Mouse (Mus musculus): ENCODE data around the gene Casp7.

Casp7 gene

DNA sequence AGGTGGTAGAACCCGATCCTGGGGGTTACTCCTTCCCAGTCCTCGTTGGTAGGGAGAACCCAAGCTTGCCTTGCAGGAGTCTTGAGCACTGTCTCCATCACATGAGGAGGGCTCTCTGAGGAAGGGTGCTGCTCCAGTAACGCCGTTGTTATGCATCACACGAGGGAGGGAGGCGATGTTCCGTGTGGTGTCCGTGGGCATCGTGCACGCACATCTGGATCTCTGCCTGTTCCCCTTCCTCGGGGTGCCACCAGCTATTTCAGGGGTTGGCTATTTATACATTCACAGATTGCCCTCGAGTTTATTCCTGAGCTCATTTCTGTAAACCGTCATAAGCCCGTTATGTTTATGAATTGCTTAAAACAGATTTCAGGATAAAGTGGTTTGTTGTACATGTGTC is 46.5 kb downstream of the Casp7 start:
- ChIA-PET POLR2A (no interaction called here), CTCF (no interaction called here)

DNA sequence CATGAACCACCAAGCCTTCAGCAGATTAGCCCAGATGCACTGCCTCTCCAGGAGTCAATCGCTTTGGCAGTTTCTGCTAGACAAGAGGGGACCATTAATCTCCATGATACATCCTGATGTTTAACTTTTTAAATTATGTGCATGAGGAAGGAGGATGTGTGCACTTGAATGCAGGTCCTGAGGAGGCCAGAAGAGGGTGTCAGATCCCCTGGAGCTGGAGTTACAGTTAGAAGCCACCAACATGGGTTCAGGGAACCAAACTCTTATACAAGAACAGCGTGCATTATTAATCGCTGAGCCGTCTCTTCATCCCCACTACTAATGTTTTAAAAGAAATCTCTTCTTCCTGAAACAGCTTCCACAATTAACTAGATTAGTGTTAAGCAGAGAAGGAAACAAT is 51.9 kb downstream of the Casp7 start:
- CTCF ChIA-PET = interaction anchor here in 1 of 4 experiments (0.7 kb wide), 1 partner anchor 449 kb away, joined by 3 read pairs; no protein-coding TSS in a partner anchor
- POLR2A ChIA-PET = interaction anchor here in 1 of 4 experiments (1.4 kb wide), 1 partner anchor 22 kb away, joined by 3 read pairs; no protein-coding TSS in a partner anchor

DNA sequence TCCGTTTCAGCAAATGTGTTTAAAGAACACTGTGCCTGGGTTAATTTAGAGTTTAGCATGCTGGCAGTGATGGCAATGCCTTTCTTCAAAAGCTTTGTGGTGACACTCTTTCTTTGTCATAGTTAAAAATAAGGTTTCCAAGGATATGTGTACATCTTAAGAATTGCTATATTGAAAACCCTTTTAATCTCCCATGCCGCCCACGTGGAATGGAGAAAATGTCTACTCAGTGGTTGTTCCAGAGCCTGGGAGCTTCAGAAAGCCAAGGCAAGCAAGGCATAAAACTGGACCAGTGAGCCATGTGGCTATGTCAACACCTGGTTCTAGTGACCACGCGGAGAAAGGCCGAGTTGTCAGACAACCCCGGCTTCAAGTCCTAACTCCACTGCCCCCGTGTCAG is 52.6 kb downstream of the Casp7 start:
- CTCF ChIA-PET = interaction anchor here in 1 of 4 experiments (0.7 kb wide), 1 partner anchor 449 kb away, joined by 3 read pairs; no protein-coding TSS in a partner anchor
- POLR2A ChIA-PET = no interaction called here

DNA sequence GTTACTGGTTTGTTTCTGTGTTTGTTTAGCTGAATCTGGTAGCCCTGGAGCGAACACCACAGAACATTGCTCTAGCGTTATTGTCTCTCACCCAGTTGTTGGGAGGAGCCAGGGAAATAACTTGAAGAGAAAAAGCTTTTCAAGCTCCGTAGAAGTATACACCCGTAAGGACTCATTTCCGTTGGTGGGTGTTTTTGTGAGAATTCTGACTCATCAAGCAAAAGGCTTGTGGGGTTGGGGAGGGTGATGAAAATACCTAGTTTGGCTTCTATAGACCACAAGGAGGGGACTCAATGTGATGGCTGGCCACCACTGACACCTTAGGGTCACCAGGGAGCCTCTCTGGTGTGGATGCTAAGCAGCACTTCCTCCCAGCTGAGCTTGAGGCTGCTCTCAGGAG is 54.0 kb downstream of the Casp7 start:
- ChIA-PET CTCF (no interaction called here), POLR2A (interaction anchor here in 2 of 4 experiments (0.6 to 0.7 kb wide), 2 partner anchors 15 to 215 kb away, joined by 3 read pairs; no protein-coding TSS in a partner anchor)

DNA sequence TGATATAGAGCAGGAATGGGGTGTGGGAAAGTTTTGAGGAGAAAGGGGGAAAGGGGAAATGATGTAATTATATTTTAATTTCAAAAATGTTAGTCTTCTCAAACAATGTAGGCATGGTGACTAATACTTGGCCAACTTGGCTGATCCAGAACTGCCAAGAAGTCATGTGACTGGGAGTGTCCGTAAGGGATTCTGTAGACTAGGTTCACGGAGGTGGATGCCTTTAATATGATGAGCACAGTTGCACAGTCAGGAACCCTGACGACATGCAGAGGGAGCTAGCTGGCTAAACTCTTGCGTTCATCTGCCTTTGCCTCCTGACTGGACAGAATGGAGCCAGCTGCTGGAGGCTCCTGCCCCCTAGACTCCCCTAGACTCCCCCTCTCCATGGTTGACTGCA is 54.9 kb downstream of the Casp7 start:
- POLR2A ChIA-PET = interaction anchor here in 1 of 4 experiments (1.0 kb wide), 1 partner anchor 23 kb away, joined by 3 read pairs; no protein-coding TSS in a partner anchor
- CTCF ChIA-PET = no interaction called here

DNA sequence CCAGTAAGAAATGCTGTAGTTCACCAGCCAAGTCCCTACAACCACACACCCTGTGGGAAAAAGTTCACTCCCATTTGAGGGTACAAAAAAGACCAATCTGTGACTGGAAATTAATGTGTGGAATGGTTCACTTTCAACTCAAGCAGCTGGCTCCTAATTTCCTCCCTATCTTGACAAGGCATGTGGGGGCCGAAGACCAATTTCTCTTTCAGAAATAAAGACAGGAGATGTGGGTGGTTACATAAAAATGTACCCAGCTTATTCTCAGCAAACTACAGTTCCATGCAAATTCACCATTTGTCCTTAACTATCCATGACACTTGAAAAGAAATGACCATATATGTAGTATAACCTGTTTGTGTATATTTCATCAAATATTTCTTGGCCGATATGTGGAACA is 55.5 kb downstream of the Casp7 start:
- ChIA-PET CTCF (no interaction called here), POLR2A (no interaction called here)

DNA sequence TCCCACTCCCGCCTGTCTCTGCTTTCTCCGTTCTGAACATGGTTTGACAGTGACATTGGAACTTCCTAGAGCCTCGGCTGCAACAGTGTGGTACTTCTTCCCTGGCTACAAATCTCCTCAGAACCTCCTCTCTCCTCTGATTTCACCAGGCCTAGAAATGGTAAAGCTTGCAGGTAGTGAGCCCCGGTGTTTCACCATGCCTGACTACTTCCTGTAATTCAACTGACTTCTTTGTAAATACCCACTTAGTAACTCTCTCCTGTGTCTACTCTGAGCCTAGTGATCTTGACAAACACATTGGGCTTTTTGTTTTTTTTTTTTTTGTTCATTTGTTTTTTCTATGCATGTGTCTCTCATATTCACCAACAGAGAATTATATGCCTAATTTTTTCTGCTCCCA is 57.9 kb downstream of the Casp7 start:
- CTCF ChIA-PET = no interaction called here
- POLR2A ChIA-PET = no interaction called here

DNA sequence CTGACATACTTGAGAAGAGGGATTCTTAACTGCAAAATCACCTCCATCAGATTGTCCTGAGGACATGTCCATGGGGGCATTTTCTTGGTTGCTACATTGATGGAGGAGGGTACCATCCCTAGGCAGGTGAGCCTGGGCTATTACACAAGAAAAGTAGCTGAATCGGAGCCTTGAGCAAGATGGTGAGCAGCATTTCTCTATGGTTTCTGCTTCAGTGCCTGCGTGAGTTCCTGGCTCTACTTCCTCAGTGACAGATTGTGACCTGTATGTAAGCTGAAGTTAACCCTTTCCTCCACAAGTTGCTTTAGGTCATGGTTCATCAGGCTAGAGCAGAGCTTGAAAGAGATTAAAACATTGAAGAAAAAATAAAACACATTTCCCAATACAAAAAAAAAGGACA is 58.4 kb downstream of the Casp7 start:
- ChIA-PET POLR2A (no interaction called here), CTCF (no interaction called here)

DNA sequence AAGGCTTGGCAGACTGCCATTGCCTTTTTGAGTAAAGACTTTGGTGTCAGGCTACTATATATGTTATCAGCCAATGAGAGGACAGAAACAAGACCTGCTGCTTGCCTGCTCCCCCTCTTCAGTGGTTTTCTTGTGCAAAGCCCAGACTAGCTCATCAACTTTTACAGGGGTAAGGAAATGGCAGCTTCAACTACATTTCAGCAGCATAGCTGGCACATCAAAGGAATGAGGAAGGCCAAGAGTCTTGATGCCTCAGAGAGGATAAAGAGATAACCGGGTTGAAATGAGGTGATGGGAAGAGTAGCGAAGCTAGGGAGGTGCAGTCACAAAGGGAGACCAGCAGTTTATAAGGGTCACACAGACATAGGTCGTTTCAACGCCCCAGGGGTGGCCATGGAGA is 60.6 kb downstream of the Casp7 start:
- POLR2A ChIA-PET = no interaction called here

DNA sequence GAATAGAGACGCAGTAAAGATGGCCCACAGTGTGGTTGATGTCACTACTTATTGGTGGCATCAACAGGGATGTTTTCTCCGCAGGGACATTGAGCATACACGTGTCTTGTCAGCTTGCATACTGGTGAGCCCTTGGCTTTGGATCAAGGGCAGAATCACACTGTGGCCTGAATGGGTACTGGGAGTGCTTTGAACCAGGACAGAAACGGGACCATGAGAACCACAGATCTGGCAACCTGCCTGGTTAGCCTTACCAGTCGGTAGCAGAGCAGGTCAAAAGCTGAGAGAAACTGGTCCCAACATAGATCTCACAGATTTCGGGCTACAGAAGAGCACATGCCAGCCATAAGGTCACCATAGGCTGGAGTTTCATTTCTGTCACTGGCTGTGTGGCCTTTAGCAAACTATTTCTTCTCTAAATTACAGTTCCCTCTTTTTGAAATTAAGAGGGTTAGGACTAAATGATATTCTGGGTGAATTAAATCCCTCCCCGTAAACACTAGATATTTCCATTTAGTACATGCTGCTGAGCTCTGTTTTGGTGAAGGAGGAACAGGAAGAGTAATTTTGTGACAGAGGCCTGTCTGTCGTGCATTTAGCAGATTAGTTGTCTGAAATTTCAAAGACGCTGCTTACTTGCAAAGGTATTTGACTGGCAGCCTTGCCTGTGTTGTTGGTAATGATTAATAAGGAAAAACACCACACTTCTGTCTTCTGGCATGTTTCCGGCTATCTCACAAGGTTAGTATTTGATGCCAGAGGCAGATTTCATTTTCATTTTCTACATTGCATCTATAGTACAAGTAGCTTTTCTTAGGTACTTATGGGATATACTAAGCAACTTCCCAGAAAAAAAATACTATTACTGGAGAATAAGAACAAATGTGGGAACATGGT is 62.5 kb downstream of the Casp7 start:
- ChIA-PET POLR2A (interaction anchor here in 1 of 4 experiments (0.6 kb wide), 1 partner anchor 530 kb away, joined by 3 read pairs; no protein-coding TSS in a partner anchor), CTCF (no interaction called here)

More for the DNA sequence above, 60.6 kb downstream of the Casp7 start:
- CTCF ChIA-PET = no interaction called here

DNA sequence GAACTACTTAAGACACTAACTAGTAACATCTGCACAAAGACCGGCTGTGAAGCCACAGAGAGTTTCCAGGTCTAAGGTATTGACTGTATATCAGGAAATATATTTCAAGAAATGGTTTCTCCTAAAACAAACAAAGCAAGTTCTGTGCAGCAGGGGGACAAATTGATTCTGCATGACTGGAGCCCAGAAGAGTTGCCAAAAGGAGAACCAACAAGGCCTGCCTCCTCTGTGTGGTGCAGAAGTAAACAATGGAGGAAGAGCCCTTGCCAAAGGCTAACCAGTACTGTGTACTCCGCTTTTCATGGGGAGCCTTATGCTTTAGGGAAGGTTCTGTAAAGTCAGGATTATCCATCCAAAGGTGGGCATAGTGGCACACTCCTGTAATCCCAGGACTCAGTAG is 63.3 kb downstream of the Casp7 start:
- CTCF ChIA-PET = no interaction called here
- POLR2A ChIA-PET = no interaction called here

DNA sequence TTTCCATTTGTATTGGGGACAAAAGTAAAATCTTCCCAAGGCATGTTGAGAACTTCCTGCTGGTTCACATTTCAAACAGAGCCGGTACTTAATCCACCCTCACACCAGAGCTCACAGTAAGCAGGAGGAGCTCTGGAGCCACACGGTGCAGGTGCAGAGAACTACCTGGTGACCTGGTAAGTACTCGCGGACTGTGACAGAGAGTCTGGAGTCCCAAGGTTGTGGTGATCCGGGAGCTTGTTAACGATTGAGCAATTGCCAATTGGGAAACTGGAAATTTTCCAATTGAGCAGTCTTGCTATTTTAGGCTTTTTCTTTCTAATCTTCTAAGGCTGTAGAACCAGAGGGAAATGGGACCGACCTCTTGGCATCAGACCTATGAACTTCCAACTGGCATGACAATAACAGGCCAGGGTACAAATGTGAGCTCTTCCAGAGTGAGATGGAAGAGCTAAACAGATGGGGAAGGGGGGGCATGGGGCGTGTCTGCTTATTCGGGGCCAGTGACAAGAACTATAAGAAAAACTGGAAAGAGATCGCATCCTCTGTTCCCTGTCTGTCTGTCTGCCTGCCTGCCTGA is 64.7 kb downstream of the Casp7 start, which contains the start of gene Plekhs1:
TSS of gene Plekhs1 (plus strand) at position 119 of the 580 bp plus-strand sequence.
- POLR2A ChIA-PET = interaction anchor here in 2 of 4 experiments (0.6 to 0.7 kb wide), 2 partner anchors 34 to 78 kb away, joined by 3 read pairs; no protein-coding TSS in a partner anchor
- CTCF ChIA-PET = no interaction called here

DNA sequence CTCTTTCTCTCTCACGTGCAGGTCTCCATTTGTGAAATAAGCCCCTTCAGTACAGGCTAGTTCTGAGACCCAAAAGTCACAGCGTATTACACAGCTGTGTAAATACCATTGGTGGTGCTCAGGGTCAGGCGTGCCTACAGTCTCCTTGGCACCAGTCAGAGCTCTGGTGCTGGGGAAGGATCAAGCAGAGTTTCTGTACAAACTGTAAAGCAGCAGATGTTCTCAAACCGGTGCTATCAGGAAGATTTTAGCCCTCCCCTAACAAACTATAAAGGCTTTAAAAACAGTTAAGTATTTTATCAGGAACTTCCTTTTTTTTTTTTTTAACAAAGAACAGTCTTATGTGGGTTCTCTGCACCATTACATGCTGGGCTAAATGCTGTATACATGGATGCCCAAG is 65.9 kb downstream of the Casp7 start:
- POLR2A ChIA-PET = interaction anchor here in 1 of 4 experiments (0.8 kb wide), 1 partner anchor 504 kb away, joined by 3 read pairs; no protein-coding TSS in a partner anchor
- CTCF ChIA-PET = no interaction called here

DNA sequence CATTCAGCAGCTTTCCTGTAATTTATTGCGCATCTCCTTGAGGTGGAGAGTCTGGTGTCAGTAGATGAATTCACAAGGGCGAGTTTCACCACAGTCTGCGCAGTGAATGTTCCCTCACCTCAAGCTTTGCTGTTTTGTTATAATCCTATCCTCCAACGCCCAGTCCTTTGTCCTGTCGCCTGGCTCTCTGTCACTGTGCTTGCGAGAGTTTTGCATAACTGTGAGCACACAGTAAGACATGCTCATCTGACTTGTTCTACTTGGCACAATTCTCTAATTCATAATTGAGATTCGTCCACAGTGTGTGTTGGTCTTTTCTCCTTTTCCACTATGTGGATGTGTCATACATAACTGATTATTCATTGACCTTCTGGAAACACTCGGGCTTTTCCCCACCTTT is 69.6 kb downstream of the Casp7 start:
- POLR2A ChIA-PET = interaction anchor here in 1 of 4 experiments (1.2 kb wide), 1 partner anchor 15 kb away, joined by 3 read pairs; no protein-coding TSS in a partner anchor
- CTCF ChIA-PET = no interaction called here

DNA sequence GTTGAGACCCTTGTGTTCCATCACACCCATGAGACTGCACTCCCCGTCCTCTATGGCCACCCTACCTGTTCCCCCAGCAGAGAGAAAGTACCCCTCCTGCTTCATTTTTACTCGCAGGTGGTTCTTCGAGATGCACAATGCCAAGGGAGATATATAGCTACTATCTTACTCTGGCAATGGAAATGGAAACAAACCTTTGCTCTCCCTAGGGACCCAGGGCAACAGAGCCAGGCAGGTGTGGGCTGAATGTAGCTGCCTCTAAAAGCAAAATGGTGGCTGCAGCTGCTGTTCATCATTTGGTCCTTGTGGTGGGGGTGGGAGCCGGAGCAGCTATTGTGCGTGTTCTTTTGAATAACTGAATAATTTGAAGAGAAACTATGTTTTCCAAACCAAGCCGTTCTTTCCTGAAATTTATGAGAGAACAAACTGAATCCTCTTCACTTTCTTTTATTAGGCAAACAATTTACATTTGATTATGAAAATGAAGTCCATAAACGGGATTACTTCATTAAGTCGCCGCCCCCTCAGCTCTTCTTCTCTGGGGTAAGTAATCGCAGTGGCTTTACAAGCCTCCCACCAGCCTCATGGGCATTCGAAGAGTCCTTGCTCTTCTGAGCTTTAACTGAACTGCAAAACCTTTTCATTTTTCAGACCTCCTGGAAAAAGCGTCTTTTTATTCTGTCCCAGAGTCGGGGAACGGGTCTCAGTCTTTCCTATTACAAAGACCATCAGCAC is 73.5 kb downstream of the Casp7 start:
- CTCF ChIA-PET = no interaction called here
- POLR2A ChIA-PET = interaction anchor here in 3 of 4 experiments (0.6 to 1.4 kb wide), 4 partner anchors 17 to 88 kb away, joined by 3 to 5 read pairs (median 3); partner anchors contain the start of genes Dclre1a (in 1 of the 3) and Nhlrc2 (in 1 of the 3)

DNA sequence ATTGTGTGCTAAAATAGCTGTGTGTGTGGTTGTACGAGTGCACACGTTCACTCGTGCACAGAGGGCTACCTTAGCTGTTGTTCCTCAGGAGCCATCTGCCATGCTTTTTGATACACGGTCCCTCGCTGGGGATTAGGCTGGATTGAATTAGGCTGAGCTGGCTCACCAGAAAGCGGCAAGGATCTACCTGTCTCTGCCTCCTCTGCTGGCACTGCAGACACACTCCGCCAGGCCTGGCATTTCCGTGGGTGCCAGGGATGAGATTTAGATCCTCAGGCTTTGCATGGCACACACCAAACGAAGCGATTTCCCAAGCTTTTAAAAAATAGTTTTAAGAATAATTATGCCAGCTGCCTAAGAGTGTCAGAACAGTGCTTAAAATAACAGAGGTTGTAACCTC is 75.0 kb downstream of the Casp7 start:
- ChIA-PET CTCF (interaction anchor here in 2 of 4 experiments (0.7 kb wide), 2 partner anchors 29 to 120 kb away, joined by 4 to 8 read pairs; no protein-coding TSS in a partner anchor), POLR2A (no interaction called here)

DNA sequence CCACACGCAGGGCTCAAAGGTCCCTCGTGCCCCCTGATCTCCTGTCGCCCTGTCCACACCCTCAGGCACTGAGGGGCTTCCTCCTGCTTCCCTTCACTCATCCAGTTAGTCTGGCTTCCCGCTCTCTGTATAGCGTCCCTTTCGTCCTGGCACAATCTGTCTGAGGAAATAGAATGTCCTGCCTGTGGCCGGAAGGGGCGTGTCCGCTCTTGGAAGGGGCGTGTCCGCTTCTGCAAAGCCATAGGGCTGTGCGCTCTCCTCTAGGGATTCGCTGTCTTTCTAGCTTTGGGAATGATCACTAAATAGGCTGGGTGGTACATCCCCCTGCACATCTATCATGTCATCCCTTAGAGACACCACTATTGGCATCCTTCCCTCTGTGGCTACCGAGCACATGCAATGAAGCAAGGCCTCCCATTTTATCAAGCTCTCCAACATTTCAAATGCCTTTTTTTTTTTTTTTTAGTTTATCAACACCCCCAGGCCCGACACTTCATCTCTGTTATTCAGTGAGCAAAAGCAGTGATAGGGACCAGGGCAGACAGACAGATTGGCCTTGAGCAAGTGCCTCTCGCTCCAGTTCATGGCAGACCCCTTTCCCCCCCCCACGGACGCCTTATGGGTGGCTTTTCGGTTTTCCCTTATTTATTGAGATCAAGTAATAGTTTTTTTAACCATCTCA is 78.1 kb downstream of the Casp7 start:
- ChIA-PET POLR2A (interaction anchor here in 3 of 4 experiments (0.6 to 1.0 kb wide), 4 partner anchors 10 to 211 kb away, joined by 3 to 4 read pairs (median 3); no protein-coding TSS in a partner anchor), CTCF (interaction anchor here in 1 of 4 experiments (0.8 kb wide), 1 partner anchor 654 kb away, joined by 3 read pairs; no protein-coding TSS in a partner anchor)

DNA sequence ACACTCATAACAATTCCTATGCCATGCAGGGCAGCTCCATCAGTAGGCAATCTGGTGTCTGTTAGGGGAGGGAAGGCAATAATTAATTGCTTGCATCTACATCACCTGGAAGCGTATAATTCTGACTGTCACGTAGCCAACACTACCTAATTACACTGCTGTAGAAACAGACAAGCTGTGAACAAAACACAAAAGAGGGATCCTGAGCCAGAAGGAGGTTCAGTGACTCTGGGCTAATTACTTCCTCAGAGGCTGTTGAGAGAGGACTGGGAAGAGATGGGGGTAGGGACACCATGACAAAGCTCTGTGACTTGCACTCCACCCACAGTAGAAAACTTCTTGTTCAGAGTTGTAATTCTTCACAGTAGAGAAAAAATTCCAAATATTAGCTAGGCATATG is 79.6 kb downstream of the Casp7 start:
- CTCF ChIA-PET = no interaction called here
- POLR2A ChIA-PET = no interaction called here

DNA sequence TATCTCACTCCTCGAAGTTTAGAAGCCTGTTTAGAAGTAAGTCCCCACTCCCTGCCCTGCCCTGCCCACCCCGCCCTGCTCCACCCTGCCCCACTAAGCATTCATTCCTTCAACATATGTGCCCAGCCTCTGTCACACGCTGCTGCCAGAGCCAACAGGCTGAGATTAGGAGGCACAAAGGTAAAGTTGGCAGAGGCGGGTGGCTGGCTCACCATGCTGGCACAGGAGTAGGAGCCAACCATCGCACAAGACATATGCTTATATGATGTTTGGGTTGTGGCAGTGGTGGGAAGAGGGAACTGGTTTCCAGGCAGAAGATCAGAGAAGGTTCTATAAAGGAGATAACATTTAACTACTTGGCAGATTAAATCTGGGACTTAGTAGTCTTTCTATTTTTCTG is 80.3 kb downstream of the Casp7 start:
- CTCF ChIA-PET = no interaction called here
- POLR2A ChIA-PET = no interaction called here
